Mouse (Mus musculus): ENCODE data around the gene Sh3bgrl2.

GRCm38 (mm10) chr9:83582748-83583147 is 34.6 kb downstream of the Sh3bgrl2 start:
- TF ChIP-seq CTCF (IDR thresholded peaks at IDR 0.05; ENCODE audit: control insufficient read depth, insufficient read depth, insufficient read length) (no peak), MYOD1 (IDR thresholded peaks at IDR 0.05; ENCODE audit: control insufficient read depth, insufficient read length, low read depth) (no peak), MYOG (IDR thresholded peaks at IDR 0.05; ENCODE audit: control insufficient read depth, extremely low read depth, insufficient read length) (no peak), CEBPB (IDR thresholded peaks at IDR 0.05; ENCODE audit: low read depth) (no peak)
